Mouse (Mus musculus) lung, adult 2 months (tissue): ENCODE results near the gene Scrn2.

Experiments
- CTCF ChIP-seq: fragments of 200-500 bp; IDR thresholded peaks from 2 replicates; pipeline ENCODE4 v1.5.1; 2011; ENCODE audit warnings: mild to moderate bottlenecking, low read length, control low read depth; ENCODE audit not compliant: insufficient read depth
- POLR2A ChIP-seq: fragments of 200-500 bp; IDR thresholded peaks from 2 replicates; pipeline ENCODE4 v1.6.1; 2011; ENCODE audit warnings: low read depth, mild to moderate bottlenecking, control low read depth, low read length, borderline replicate concordance; ENCODE audit errors: extremely low read depth

- no peak for TF ChIP-seq CTCF
- TF ChIP-seq POLR2A = no peak
Measured at GRCm38 (mm10) chr11:97040301-97041021, 10.7 kb downstream of the Scrn2 start.
